Mouse (Mus musculus) MEL (cell line): ENCODE results near the gene Dusp14. TPM values are rescaled to one million over a fixed set of nuclear protein-coding genes. Genes with fewer than 3 reads are reported as not detected.

Experiments used
- DNase-seq: peaks from one replicate; pipeline ENCODE4 v3.0.0; 2011; ENCODE audit warnings: low read depth, low spot score
- H3K27ac ChIP-seq: 2 replicates; pipeline ENCODE4 v1.5.1; 2012; ENCODE audit warnings: low read depth, mild to moderate bottlenecking, control low read depth, low read length, moderate library complexity; ENCODE audit not compliant: control insufficient read depth
- H3K27me3 ChIP-seq, 2 experiments: fragments of 150-350 bp in 1 of 2; sonication (generic) in 1 of 2; 2 replicates each; pipeline ENCODE4 v1.6.1; 2012; ENCODE audit warnings: low read length in 2 of 2, mild to moderate bottlenecking in 2 of 2, improper control_type of control experiment in 1 of 2, moderate library complexity in 1 of 2; ENCODE audit not compliant: insufficient read depth in 2 of 2, control insufficient read depth in 1 of 2
- H3K36me3 ChIP-seq, 2 experiments: 2 replicates each; pipeline ENCODE4 v1.6.1; 2012 to 2014; ENCODE audit warnings: low read length in 2 of 2, improper control_type of control experiment in 1 of 2, inconsistent platforms in 1 of 2, mild to moderate bottlenecking in 1 of 2; ENCODE audit not compliant: insufficient read depth in 2 of 2, control insufficient read depth in 1 of 2
- H3K4me1 ChIP-seq, 2 experiments: fragments of 150-350 bp in 1 of 2; sonication (generic) in 1 of 2; 2 replicates each; pipeline ENCODE4 v1.6.1; 2012; ENCODE audit warnings: low read length in 2 of 2, improper control_type of control experiment in 1 of 2, mild to moderate bottlenecking in 1 of 2; ENCODE audit not compliant: insufficient read depth in 2 of 2, control insufficient read depth in 1 of 2
- H3K4me3 ChIP-seq, 2 experiments: fragments of 150-350 bp in 1 of 2; sonication (generic) in 1 of 2; 2 replicates each; pipeline ENCODE4 v1.5.1; 2012; ENCODE audit warnings: low read depth in 2 of 2, low read length in 2 of 2, mild to moderate bottlenecking in 2 of 2, moderate library complexity in 2 of 2, control low read depth in 1 of 2, improper control_type of control experiment in 1 of 2; ENCODE audit not compliant: control insufficient read depth in 1 of 2, insufficient read depth in 1 of 2
- H3K79me2 ChIP-seq: 2 replicates; pipeline ENCODE4 v1.6.1; 2012; ENCODE audit warnings: mild to moderate bottlenecking, low read length, moderate library complexity; ENCODE audit not compliant: control insufficient read depth, poor library complexity, insufficient read depth
- H3K9ac ChIP-seq: 2 replicates; pipeline ENCODE4 v1.6.1; 2012; ENCODE audit warnings: low read depth, mild to moderate bottlenecking, control low read depth, low read length, moderate library complexity; ENCODE audit not compliant: control insufficient read depth, poor library complexity, severe bottlenecking
- H3K9me3 ChIP-seq: fragments of 150-350 bp; sonication (generic); replicated peaks from 2 replicates; pipeline ENCODE4 v1.6.1; 2012; ENCODE audit warnings: mild to moderate bottlenecking, low read length, improper control_type of control experiment, moderate library complexity; ENCODE audit not compliant: insufficient read depth
- BHLHE40 ChIP-seq: IDR thresholded peaks from 2 replicates; pipeline ENCODE4 v1.6.1; 2012; ENCODE audit warnings: low read depth, mild to moderate bottlenecking, inconsistent platforms, low read length, improper control_type of control experiment, borderline replicate concordance
- CTCF ChIP-seq, 3 experiments: IDR thresholded peaks in 2 of 3; conservative IDR thresholded peaks in 1 of 3; 2 replicates each; pipeline ENCODE4 v1.5.1; 2011 to 2012; ENCODE audit warnings: low read length in 3 of 3, low read depth in 2 of 3, mild to moderate bottlenecking in 2 of 3, improper control_type of control experiment in 1 of 3, inconsistent platforms in 1 of 3, mixed read lengths in 1 of 3, moderate library complexity in 1 of 3; ENCODE audit not compliant: control insufficient read depth in 1 of 3, insufficient read depth in 1 of 3, poor library complexity in 1 of 3, severe bottlenecking in 1 of 3
- ELF1 ChIP-seq: IDR thresholded peaks from 2 replicates; pipeline ENCODE4 v1.6.1; 2014; ENCODE audit warnings: low read depth, mild to moderate bottlenecking, inconsistent platforms, low read length, improper control_type of control experiment, moderate library complexity
- GABPA ChIP-seq: IDR thresholded peaks from 2 replicates; pipeline ENCODE4 v1.6.1; 2012; ENCODE audit warnings: low read depth, mild to moderate bottlenecking, inconsistent platforms, low read length, improper control_type of control experiment, moderate library complexity
- HCFC1 ChIP-seq: IDR thresholded peaks from 2 replicates; pipeline ENCODE4 v1.6.1; 2012; ENCODE audit warnings: low read depth, mild to moderate bottlenecking, inconsistent platforms, low read length, improper control_type of control experiment, moderate library complexity
- JUND ChIP-seq: IDR thresholded peaks from 2 replicates; pipeline ENCODE4 v1.6.1; 2011; ENCODE audit warnings: low read depth, mild to moderate bottlenecking, improper control_type of control experiment, low read length
- MAFK ChIP-seq: IDR thresholded peaks from 2 replicates; pipeline ENCODE4 v1.6.1; 2011; ENCODE audit warnings: low read depth, mild to moderate bottlenecking, low read length, improper control_type of control experiment, borderline replicate concordance
- MEF2A ChIP-seq: IDR thresholded peaks from 2 replicates; pipeline ENCODE4 v1.6.1; 2014; ENCODE audit warnings: low read depth, mild to moderate bottlenecking, inconsistent platforms, low read length, improper control_type of control experiment; ENCODE audit not compliant: poor library complexity, insufficient replicate concordance, severe bottlenecking; ENCODE audit errors: extremely low read depth
- MYC ChIP-seq: IDR thresholded peaks from 2 replicates; pipeline ENCODE4 v1.6.1; 2011; ENCODE audit warnings: low read depth, mild to moderate bottlenecking, low read length, improper control_type of control experiment, moderate library complexity
- NELFE ChIP-seq: IDR thresholded peaks from 2 replicates; pipeline ENCODE4 v1.6.1; 2011; ENCODE audit warnings: low read depth, low read length, improper control_type of control experiment
- POLR2AphosphoS2 ChIP-seq: IDR thresholded peaks from 2 replicates; pipeline ENCODE4 v1.6.1; 2011; ENCODE audit warnings: low read length, improper control_type of control experiment
- POLR2AphosphoS5 ChIP-seq: IDR thresholded peaks from 2 replicates; pipeline ENCODE4 v1.6.1; 2012; ENCODE audit warnings: low read depth, borderline replicate concordance, mild to moderate bottlenecking, inconsistent platforms, low read length, moderate library complexity, mixed read lengths
- RAD21 ChIP-seq: IDR thresholded peaks from 2 replicates; pipeline ENCODE4 v1.6.1; 2011; ENCODE audit warnings: mild to moderate bottlenecking, low read depth, low read length, improper control_type of control experiment
- RCOR1 ChIP-seq: IDR thresholded peaks from 2 replicates; pipeline ENCODE4 v1.6.1; 2012; ENCODE audit warnings: low read depth, mild to moderate bottlenecking, inconsistent platforms, low read length, improper control_type of control experiment
- SIN3A ChIP-seq: IDR thresholded peaks from 2 replicates; pipeline ENCODE4 v1.6.1; 2012; ENCODE audit warnings: low read length, improper control_type of control experiment, inconsistent platforms
- SMC3 ChIP-seq: IDR thresholded peaks from 2 replicates; pipeline ENCODE4 v1.6.1; 2011; ENCODE audit warnings: low read depth, low read length, improper control_type of control experiment
- TAL1 ChIP-seq: IDR thresholded peaks from 2 replicates; pipeline ENCODE4 v1.6.1; 2012; ENCODE audit warnings: mild to moderate bottlenecking, inconsistent platforms, low read length, moderate library complexity, mixed read lengths
- TCF12 ChIP-seq: IDR thresholded peaks from 2 replicates; pipeline ENCODE4 v1.6.1; 2014; ENCODE audit warnings: low read depth, mild to moderate bottlenecking, inconsistent platforms, low read length, improper control_type of control experiment, moderate library complexity
- UBTF ChIP-seq: IDR thresholded peaks from 2 replicates; pipeline ENCODE4 v1.6.1; 2012; ENCODE audit warnings: low read depth, mild to moderate bottlenecking, inconsistent platforms, low read length, improper control_type of control experiment, moderate library complexity, borderline replicate concordance; ENCODE audit not compliant: insufficient read depth
- ZNF384 ChIP-seq: IDR thresholded peaks from 2 replicates; pipeline ENCODE4 v1.6.1; 2012; ENCODE audit warnings: low read depth, mild to moderate bottlenecking, inconsistent platforms, low read length, improper control_type of control experiment
- polyA plus RNA-seq, 2 experiments: library from polyadenylated mRNA; stranded (reverse) in 1 of 2; unstranded in 1 of 2; fragments of >175 nt in 1 of 2; fragments of >200 nt in 1 of 2; gene quantifications; 2 replicates each; pipeline versions ENCODE4 v1.2.1 to v1.2.4; 2012; ENCODE audit warnings: low replicate concordance in 2 of 2, low read depth in 1 of 2; ENCODE audit not compliant: insufficient read length in 2 of 2, insufficient read depth in 1 of 2, missing spikeins in 1 of 2
- total RNA-seq: library from RNA; depleted of rRNA; stranded (reverse); fragments of 300-350 nt; gene quantifications from 2 replicates; pipeline ENCODE4 v1.2.3, GENCODE M21; 2012

Dusp14 gene
- total and polyA plus RNA-seq, 3 experiments = 7.9 to 9.7 TPM; not detected in 1

DNA sequence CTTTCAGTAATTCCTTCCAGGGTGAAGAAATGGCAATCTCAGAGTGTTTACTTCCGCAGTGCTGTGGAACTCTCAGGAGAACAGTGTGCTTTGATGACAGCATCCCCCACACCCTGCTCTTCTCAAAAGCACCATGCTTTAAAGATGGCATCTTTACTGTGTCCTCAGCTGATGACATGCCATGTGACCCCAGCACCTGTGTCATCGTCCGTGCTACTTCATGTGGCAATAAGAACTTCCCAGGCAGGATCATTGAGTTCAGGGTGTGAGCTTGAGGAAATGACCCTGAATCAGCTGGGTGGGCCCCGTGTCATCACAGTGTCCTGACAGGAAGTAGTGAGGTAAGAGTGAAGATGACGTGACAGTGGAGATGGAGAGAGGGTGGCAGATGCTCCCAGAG lies 36.5 kb downstream of the Dusp14 start:
- no peaks in the 10 kb centered on the region for H3K79me2 ChIP-seq
- H3K9me3 ChIP-seq = no peaks in the 10 kb centered on the region
- no peak overlapping the region for H3K4me3 ChIP-seq
- H3K4me1 ChIP-seq = no peaks in the 10 kb centered on the region
- peaks cover 0 to 4% of the 10 kb centered on the region in 2 experiments; a peak in 2 of 4 replicates for H3K36me3 ChIP-seq
- no peak overlapping the region for H3K9ac ChIP-seq
- no peaks in the 10 kb centered on the region for H3K27me3 ChIP-seq
- no peak overlapping the region for H3K27ac ChIP-seq
- TF ChIP-seq BHLHE40 = no peak
- no peak for TF ChIP-seq UBTF
- TF ChIP-seq SMC3 = no peak
- TF ChIP-seq MEF2A = no peak
- TF ChIP-seq ELF1 = no peak
- no peak for TF ChIP-seq TCF12
- TF ChIP-seq MAFK = no peak
- TF ChIP-seq JUND = no peak
- no peak for TF ChIP-seq POLR2AphosphoS2
- DNase-seq = no peak

DNA sequence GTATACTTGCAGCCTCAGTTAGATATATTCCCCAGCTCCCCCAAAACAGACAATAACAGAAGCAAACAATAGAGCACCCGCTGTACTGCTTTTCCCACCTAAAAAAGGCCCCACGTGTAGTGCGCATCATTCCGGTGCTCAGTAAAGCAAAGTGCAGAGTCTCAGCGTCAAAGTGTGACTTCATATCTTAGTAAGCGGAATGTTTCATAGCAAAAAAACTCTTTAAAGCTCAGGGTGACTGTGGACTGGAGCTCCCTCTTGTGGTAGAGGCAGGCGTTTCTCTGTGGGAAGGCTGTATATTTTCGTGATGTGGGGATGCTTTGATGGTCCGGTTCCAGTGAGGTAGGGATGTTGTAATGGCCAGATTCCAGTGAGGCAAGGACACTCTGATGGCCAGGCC lies 37.1 kb downstream of the Dusp14 start:
- no peak overlapping the region for H3K27ac ChIP-seq
- TF ChIP-seq ZNF384 = peak; percentile 53; the same call in 1 of the 2 replicates
- no peak for TF ChIP-seq NELFE
- TF ChIP-seq CTCF (IDR thresholded peaks at IDR 0.05 in 2 of 3, conservative IDR thresholded peaks at IDR 0.05 in 1 of 3; ENCODE audit: control insufficient read depth in 1 of 3, insufficient read depth in 1 of 3, low read depth in 2 of 3, low read length in 3 of 3, poor library complexity in 1 of 3, severe bottlenecking in 1 of 3) = peak; percentile 81 to 93 (median 86)
- TF ChIP-seq MAFK = no peak
- TF ChIP-seq GABPA = no peak
- TF ChIP-seq RAD21 = peak; percentile 67
- TF ChIP-seq HCFC1 = no peak
- no peak for TF ChIP-seq SIN3A
- TF ChIP-seq TAL1 = no peak
- TF ChIP-seq POLR2AphosphoS5 = no peak
- peak; percentile 50 for TF ChIP-seq SMC3
- no peak for TF ChIP-seq RCOR1
- no peak for TF ChIP-seq MYC
- no peaks in the 10 kb centered on the region for H3K4me1 ChIP-seq
- no peaks in the 10 kb centered on the region for H3K79me2 ChIP-seq
- H3K36me3 ChIP-seq = peaks cover 0 to 4% of the 10 kb centered on the region in 2 experiments; a peak in 2 of 4 replicates
- H3K4me3 ChIP-seq = no peak overlapping the region
- H3K9ac ChIP-seq = no peak overlapping the region
- no peaks in the 10 kb centered on the region for H3K9me3 ChIP-seq
- H3K27me3 ChIP-seq = no peaks in the 10 kb centered on the region
- peak; percentile 64 for DNase-seq
